Mouse (Mus musculus) brain, embryonic 14.5 days (tissue): ENCODE measurements around the gene Sdc4.

ENCODE experiments used
- CTCF ChIP-seq: fragments of 200-500 bp; IDR thresholded peaks from 2 replicates; pipeline ENCODE4 v1.5.1; 2012; ENCODE audit warnings: inconsistent platforms, mild to moderate bottlenecking, moderate library complexity, borderline replicate concordance; ENCODE audit not compliant: insufficient read depth, insufficient read length; ENCODE audit errors: extremely low read depth
- POLR2A ChIP-seq: fragments of 200-500 bp; IDR thresholded peaks from 2 replicates; pipeline ENCODE4 v1.6.1; 2012; ENCODE audit warnings: mild to moderate bottlenecking, inconsistent platforms, borderline replicate concordance; ENCODE audit not compliant: poor library complexity, insufficient read depth, insufficient read length, severe bottlenecking; ENCODE audit errors: extremely low read depth

- no peak for TF ChIP-seq CTCF
- TF ChIP-seq POLR2A = no peak
Measured at GRCm38 (mm10) chr2:164448140-164448539, 4.5 kb upstream of the Sdc4 start.
